Mouse (Mus musculus) E14TG2a.4 (cell line): Measurements from ENCODE around the gene Zfp677.

ENCODE experiments used
- CTCF ChIP-seq: conservative IDR thresholded peaks from 2 replicates; pipeline ENCODE4 v1.5.1; 2014; ENCODE audit warnings: low read length
- NANOG ChIP-seq: IDR thresholded peaks from 2 replicates; pipeline ENCODE4 v1.6.1; 2014; ENCODE audit warnings: borderline replicate concordance, low read length, mixed read lengths

DNA sequence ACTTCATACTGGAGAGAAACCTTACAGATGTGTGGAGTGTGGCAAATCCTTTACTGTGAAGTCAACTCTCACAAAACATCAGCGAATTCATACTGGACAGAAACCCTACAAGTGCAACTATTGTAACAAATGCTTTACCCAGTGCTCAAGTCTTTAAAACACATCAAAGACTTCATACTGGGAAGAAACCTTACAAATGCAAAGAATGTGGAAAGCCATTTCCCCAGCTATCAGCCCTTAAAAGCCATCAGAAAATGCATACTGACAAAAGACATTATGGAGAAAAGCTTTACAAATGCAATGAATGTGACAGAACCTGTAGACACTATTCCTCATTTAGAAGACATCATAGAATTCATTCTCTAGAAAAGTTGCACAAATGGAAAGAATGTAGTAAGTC, 8.2 kb upstream of the Zfp677 start:
- TF ChIP-seq CTCF (no peak), NANOG (peak; percentile 99)
